Mouse (Mus musculus): ENCODE data around the gene Slc38a3. TPM values are rescaled to one million over a fixed set of nuclear protein-coding genes. Genes with fewer than 3 reads are reported as not detected.

Slc38a3 gene
- polyA plus RNA-seq, 1 experiment from 2014 or later, result 3.7 TPM

- 68% methylated on average over 6 of the region's 6 CpGs for WGBS
- H3K27ac ChIP-seq (ENCODE audit: low read length), result peak overlapping the region; percentile 92
- no peaks in the 10 kb centered on the region for H3K27me3 ChIP-seq (ENCODE audit: control insufficient read depth, insufficient read depth, low read length)
- peak overlapping the region; percentile 55; the same call in 1 of the 2 replicates for H3K9ac ChIP-seq (replicated peaks; ENCODE audit: low read depth, low read length)
- peaks cover 35% of the 10 kb centered on the region; the same call in 1 of the 2 replicates for H3K4me1 ChIP-seq (ENCODE audit: control insufficient read depth, insufficient read depth, low read length)
- H3K36me3 ChIP-seq (ENCODE audit: control insufficient read depth, insufficient read depth, low read length), result peaks cover 32% of the 10 kb centered on the region
- H3K9me3 ChIP-seq (ENCODE audit: control insufficient read depth, low read depth, low read length), result no peaks in the 10 kb centered on the region
- H3K4me2 ChIP-seq (replicated peaks; ENCODE audit: low read depth, low read length), result peak overlapping the region; percentile 72; the same call in 1 of the 2 replicates
- H3K4me3 ChIP-seq (ENCODE audit: low read depth, low read length), result no peak overlapping the region
- no peak for ATAC-seq (ENCODE audit: insufficient number of reproducible peaks, insufficient read depth, low FRiP score, low read depth)
These were observed 57.7 kb downstream of the Slc38a3 start for GRCm38 (mm10) chr9:107611456-107612190.

- peaks cover 10% of the 10 kb centered on the region for H3K36me3 ChIP-seq (ENCODE audit: control insufficient read depth, insufficient read depth, low read length)
- no peak overlapping the region for H3K4me2 ChIP-seq (replicated peaks; ENCODE audit: low read depth, low read length)
- no peak for ATAC-seq (ENCODE audit: insufficient number of reproducible peaks, insufficient read depth, low FRiP score, low read depth)
- H3K4me1 ChIP-seq (ENCODE audit: control insufficient read depth, insufficient read depth, low read length), result peaks cover 43% of the 10 kb centered on the region; the same call in 1 of the 2 replicates
- no peaks in the 10 kb centered on the region for H3K27me3 ChIP-seq (ENCODE audit: control insufficient read depth, insufficient read depth, low read length)
- H3K9ac ChIP-seq (replicated peaks; ENCODE audit: low read depth, low read length), result no peak overlapping the region
- WGBS, result 59% methylated on average over 4 of the region's 4 CpGs
- no peak overlapping the region for H3K27ac ChIP-seq (ENCODE audit: low read length)
- no peak overlapping the region for H3K4me3 ChIP-seq (ENCODE audit: low read depth, low read length)
- H3K9me3 ChIP-seq (ENCODE audit: control insufficient read depth, low read depth, low read length), result no peaks in the 10 kb centered on the region
These were observed 59.9 kb downstream of the Slc38a3 start for GRCm38 (mm10) chr9:107609433-107609830.

GRCm38 (mm10) chr9:107608741-107609432 lies 60.4 kb downstream of the Slc38a3 start, which contains the start of gene Sema3b:
TSS of gene Sema3b (minus strand) at chr9:107609229.
- no peak within 1 kb of the TSS for H3K27ac ChIP-seq (ENCODE audit: low read length)
- H3K27me3 ChIP-seq (ENCODE audit: control insufficient read depth, insufficient read depth, low read length), result no peaks in the 10 kb centered on the region
- H3K4me1 ChIP-seq (ENCODE audit: control insufficient read depth, insufficient read depth, low read length), result peaks cover 47% of the 10 kb centered on the region; the same call in 1 of the 2 replicates
- ATAC-seq (ENCODE audit: insufficient number of reproducible peaks, insufficient read depth, low FRiP score, low read depth), result no peak
- no peaks in the 10 kb centered on the region for H3K9me3 ChIP-seq (ENCODE audit: control insufficient read depth, low read depth, low read length)
- no peak within 1 kb of the TSS for H3K4me2 ChIP-seq (replicated peaks; ENCODE audit: low read depth, low read length)
- 37% methylated on average over 12 of the region's 12 CpGs for WGBS
- H3K36me3 ChIP-seq (ENCODE audit: control insufficient read depth, insufficient read depth, low read length), result peaks cover 4% of the 10 kb centered on the region; the same call in 1 of the 2 replicates
- H3K4me3 ChIP-seq (ENCODE audit: low read depth, low read length), result no peak within 1 kb of the TSS
- no peak within 1 kb of the TSS for H3K9ac ChIP-seq (replicated peaks; ENCODE audit: low read depth, low read length)

GRCm38 (mm10) chr9:107607653-107608245 lies 61.6 kb downstream of the Slc38a3 start:
- no peak overlapping the region; the same call in 1 of the 2 replicates for H3K27ac ChIP-seq (ENCODE audit: low read length)
- no peak for ATAC-seq (ENCODE audit: insufficient number of reproducible peaks, insufficient read depth, low FRiP score, low read depth)
- peaks cover 42% of the 10 kb centered on the region; the same call in 1 of the 2 replicates for H3K4me1 ChIP-seq (ENCODE audit: control insufficient read depth, insufficient read depth, low read length)
- no peak overlapping the region for H3K4me3 ChIP-seq (ENCODE audit: low read depth, low read length)
- no peaks in the 10 kb centered on the region for H3K36me3 ChIP-seq (ENCODE audit: control insufficient read depth, insufficient read depth, low read length)
- H3K9ac ChIP-seq (replicated peaks; ENCODE audit: low read depth, low read length), result no peak overlapping the region
- WGBS, result 44% methylated on average over 9 of the region's 9 CpGs
- no peaks in the 10 kb centered on the region for H3K9me3 ChIP-seq (ENCODE audit: control insufficient read depth, low read depth, low read length)
- H3K27me3 ChIP-seq (ENCODE audit: control insufficient read depth, insufficient read depth, low read length), result no peaks in the 10 kb centered on the region
- H3K4me2 ChIP-seq (replicated peaks; ENCODE audit: low read depth, low read length), result no peak overlapping the region

- Histone ChIP-seq H3K9ac (replicated peaks; ENCODE audit: low read depth, low read length) (no peak overlapping the region), H3K27me3 (ENCODE audit: control insufficient read depth, insufficient read depth, low read length) (no peaks in the 10 kb centered on the region), H3K9me3 (ENCODE audit: control insufficient read depth, low read depth, low read length) (no peaks in the 10 kb centered on the region), H3K27ac (ENCODE audit: low read length) (no peak overlapping the region), H3K4me2 (replicated peaks; ENCODE audit: low read depth, low read length) (peak overlapping the region; percentile 22; the same call in 1 of the 2 replicates), H3K4me3 (ENCODE audit: low read depth, low read length) (no peak overlapping the region), H3K36me3 (ENCODE audit: control insufficient read depth, insufficient read depth, low read length) (no peaks in the 10 kb centered on the region), H3K4me1 (ENCODE audit: control insufficient read depth, insufficient read depth, low read length) (peaks cover 38% of the 10 kb centered on the region; the same call in 1 of the 2 replicates)
- no peak for ATAC-seq (ENCODE audit: insufficient number of reproducible peaks, insufficient read depth, low FRiP score, low read depth)
- 55% methylated on average over 2 of the region's 2 CpGs for WGBS
These were observed 62.3 kb downstream of the Slc38a3 start for GRCm38 (mm10) chr9:107607036-107607435.

- no peaks in the 10 kb centered on the region for H3K27me3 ChIP-seq (ENCODE audit: control insufficient read depth, insufficient read depth, low read length)
- H3K4me1 ChIP-seq (ENCODE audit: control insufficient read depth, insufficient read depth, low read length), result peaks cover 36% of the 10 kb centered on the region; the same call in 1 of the 2 replicates
- no peak overlapping the region for H3K9ac ChIP-seq (replicated peaks; ENCODE audit: low read depth, low read length)
- H3K4me3 ChIP-seq (ENCODE audit: low read depth, low read length), result no peak overlapping the region
- ATAC-seq (ENCODE audit: insufficient number of reproducible peaks, insufficient read depth, low FRiP score, low read depth), result no peak
- 12% methylated on average over 9 of the region's 9 CpGs for WGBS
- peak overlapping the region; percentile 56; the same call in 1 of the 2 replicates for H3K27ac ChIP-seq (ENCODE audit: low read length)
- peak overlapping the region; percentile 22; the same call in 1 of the 2 replicates for H3K4me2 ChIP-seq (replicated peaks; ENCODE audit: low read depth, low read length)
- H3K9me3 ChIP-seq (ENCODE audit: control insufficient read depth, low read depth, low read length), result no peaks in the 10 kb centered on the region
- H3K36me3 ChIP-seq (ENCODE audit: control insufficient read depth, insufficient read depth, low read length), result no peaks in the 10 kb centered on the region
These were observed 62.7 kb downstream of the Slc38a3 start for GRCm38 (mm10) chr9:107606591-107606990.

GRCm38 (mm10) chr9:107605041-107605661 lies 64.2 kb downstream of the Slc38a3 start:
- Histone ChIP-seq H3K9me3 (ENCODE audit: control insufficient read depth, low read depth, low read length) (no peaks in the 10 kb centered on the region), H3K27me3 (ENCODE audit: control insufficient read depth, insufficient read depth, low read length) (no peaks in the 10 kb centered on the region), H3K9ac (replicated peaks; ENCODE audit: low read depth, low read length) (no peak overlapping the region), H3K27ac (ENCODE audit: low read length) (peak overlapping the region; percentile 64), H3K4me1 (ENCODE audit: control insufficient read depth, insufficient read depth, low read length) (peaks cover 31% of the 10 kb centered on the region; the same call in 1 of the 2 replicates), H3K36me3 (ENCODE audit: control insufficient read depth, insufficient read depth, low read length) (no peaks in the 10 kb centered on the region), H3K4me3 (ENCODE audit: low read depth, low read length) (peak overlapping the region; percentile 20), H3K4me2 (replicated peaks; ENCODE audit: low read depth, low read length) (peak overlapping the region; percentile 37)
- ATAC-seq (ENCODE audit: insufficient number of reproducible peaks, insufficient read depth, low FRiP score, low read depth), result peak; percentile 54
- 31% methylated on average over 23 of the region's 23 CpGs for WGBS

- peaks cover 22% of the 10 kb centered on the region; the same call in 1 of the 2 replicates for H3K4me1 ChIP-seq (ENCODE audit: control insufficient read depth, insufficient read depth, low read length)
- WGBS, result 68% methylated on average over 6 of the region's 6 CpGs
- no peaks in the 10 kb centered on the region for H3K36me3 ChIP-seq (ENCODE audit: control insufficient read depth, insufficient read depth, low read length)
These were observed 66.1 kb downstream of the Slc38a3 start for GRCm38 (mm10) chr9:107603251-107603650.

More at GRCm38 (mm10) chr9:107603251-107603650, 66.1 kb downstream of the Slc38a3 start:
- Histone ChIP-seq H3K27ac (ENCODE audit: low read length) (no peak overlapping the region), H3K9me3 (ENCODE audit: control insufficient read depth, low read depth, low read length) (no peaks in the 10 kb centered on the region), H3K4me2 (replicated peaks; ENCODE audit: low read depth, low read length) (no peak overlapping the region), H3K9ac (replicated peaks; ENCODE audit: low read depth, low read length) (no peak overlapping the region), H3K27me3 (ENCODE audit: control insufficient read depth, insufficient read depth, low read length) (no peaks in the 10 kb centered on the region), H3K4me3 (ENCODE audit: low read depth, low read length) (no peak overlapping the region)
- no peak for ATAC-seq (ENCODE audit: insufficient number of reproducible peaks, insufficient read depth, low FRiP score, low read depth)

All from stomach, embryonic 14.5 days (tissue).